Mouse (Mus musculus) MEL (cell line): ENCODE results near the gene Sh3rf1. TPM values are rescaled to one million over a fixed set of nuclear protein-coding genes. Genes with fewer than 3 reads are reported as not detected.

ENCODE experiments used
- DNase-seq: peaks from one replicate; pipeline ENCODE4 v3.0.0; 2011; ENCODE audit warnings: low read depth, low spot score
- H3K27ac ChIP-seq: 2 replicates; pipeline ENCODE4 v1.5.1; 2012; ENCODE audit warnings: low read depth, mild to moderate bottlenecking, control low read depth, low read length, moderate library complexity; ENCODE audit not compliant: control insufficient read depth
- H3K27me3 ChIP-seq, 2 experiments: fragments of 150-350 bp in 1 of 2; sonication (generic) in 1 of 2; 2 replicates each; pipeline ENCODE4 v1.6.1; 2012; ENCODE audit warnings: low read length in 2 of 2, mild to moderate bottlenecking in 2 of 2, improper control_type of control experiment in 1 of 2, moderate library complexity in 1 of 2; ENCODE audit not compliant: insufficient read depth in 2 of 2, control insufficient read depth in 1 of 2
- H3K36me3 ChIP-seq, 2 experiments: 2 replicates each; pipeline ENCODE4 v1.6.1; 2012 to 2014; ENCODE audit warnings: low read length in 2 of 2, improper control_type of control experiment in 1 of 2, inconsistent platforms in 1 of 2, mild to moderate bottlenecking in 1 of 2; ENCODE audit not compliant: insufficient read depth in 2 of 2, control insufficient read depth in 1 of 2
- H3K4me1 ChIP-seq, 2 experiments: fragments of 150-350 bp in 1 of 2; sonication (generic) in 1 of 2; 2 replicates each; pipeline ENCODE4 v1.6.1; 2012; ENCODE audit warnings: low read length in 2 of 2, improper control_type of control experiment in 1 of 2, mild to moderate bottlenecking in 1 of 2; ENCODE audit not compliant: insufficient read depth in 2 of 2, control insufficient read depth in 1 of 2
- H3K4me3 ChIP-seq, 2 experiments: fragments of 150-350 bp in 1 of 2; sonication (generic) in 1 of 2; 2 replicates each; pipeline ENCODE4 v1.5.1; 2012; ENCODE audit warnings: low read depth in 2 of 2, low read length in 2 of 2, mild to moderate bottlenecking in 2 of 2, moderate library complexity in 2 of 2, control low read depth in 1 of 2, improper control_type of control experiment in 1 of 2; ENCODE audit not compliant: control insufficient read depth in 1 of 2, insufficient read depth in 1 of 2
- H3K79me2 ChIP-seq: 2 replicates; pipeline ENCODE4 v1.6.1; 2012; ENCODE audit warnings: mild to moderate bottlenecking, low read length, moderate library complexity; ENCODE audit not compliant: control insufficient read depth, poor library complexity, insufficient read depth
- H3K9ac ChIP-seq: 2 replicates; pipeline ENCODE4 v1.6.1; 2012; ENCODE audit warnings: low read depth, mild to moderate bottlenecking, control low read depth, low read length, moderate library complexity; ENCODE audit not compliant: control insufficient read depth, poor library complexity, severe bottlenecking
- H3K9me3 ChIP-seq: fragments of 150-350 bp; sonication (generic); replicated peaks from 2 replicates; pipeline ENCODE4 v1.6.1; 2012; ENCODE audit warnings: mild to moderate bottlenecking, low read length, improper control_type of control experiment, moderate library complexity; ENCODE audit not compliant: insufficient read depth
- CHD2 ChIP-seq: IDR thresholded peaks from 2 replicates; pipeline ENCODE4 v1.6.1; 2011; ENCODE audit warnings: low read length, improper control_type of control experiment
- CTCF ChIP-seq, 3 experiments: IDR thresholded peaks in 2 of 3; conservative IDR thresholded peaks in 1 of 3; 2 replicates each; pipeline ENCODE4 v1.5.1; 2011 to 2012; ENCODE audit warnings: low read length in 3 of 3, low read depth in 2 of 3, mild to moderate bottlenecking in 2 of 3, improper control_type of control experiment in 1 of 3, inconsistent platforms in 1 of 3, mixed read lengths in 1 of 3, moderate library complexity in 1 of 3; ENCODE audit not compliant: control insufficient read depth in 1 of 3, insufficient read depth in 1 of 3, poor library complexity in 1 of 3, severe bottlenecking in 1 of 3
- EP300 ChIP-seq, 2 experiments: IDR thresholded peaks; 2 replicates each; pipeline ENCODE4 v1.6.1; 2011; ENCODE audit warnings: improper control_type of control experiment in 2 of 2, low read length in 2 of 2, low read depth in 1 of 2, mild to moderate bottlenecking in 1 of 2
- ETS1 ChIP-seq: IDR thresholded peaks from 2 replicates; pipeline ENCODE4 v1.6.1; 2012; ENCODE audit warnings: low read depth, mild to moderate bottlenecking, inconsistent platforms, low read length, improper control_type of control experiment, moderate library complexity
- GATA1 ChIP-seq: IDR thresholded peaks from 2 replicates; pipeline ENCODE4 v1.6.1; 2011; ENCODE audit warnings: low read depth, low read length, improper control_type of control experiment
- NELFE ChIP-seq: IDR thresholded peaks from 2 replicates; pipeline ENCODE4 v1.6.1; 2011; ENCODE audit warnings: low read depth, low read length, improper control_type of control experiment
- NRF1 ChIP-seq: IDR thresholded peaks from 2 replicates; pipeline ENCODE4 v1.6.1; 2014; ENCODE audit warnings: low read depth, mild to moderate bottlenecking, inconsistent platforms, low read length, improper control_type of control experiment, moderate library complexity; ENCODE audit not compliant: poor library complexity, insufficient read depth, severe bottlenecking
- POLR2AphosphoS5 ChIP-seq: IDR thresholded peaks from 2 replicates; pipeline ENCODE4 v1.6.1; 2012; ENCODE audit warnings: low read depth, borderline replicate concordance, mild to moderate bottlenecking, inconsistent platforms, low read length, moderate library complexity, mixed read lengths
- RAD21 ChIP-seq: IDR thresholded peaks from 2 replicates; pipeline ENCODE4 v1.6.1; 2011; ENCODE audit warnings: mild to moderate bottlenecking, low read depth, low read length, improper control_type of control experiment
- RCOR1 ChIP-seq: IDR thresholded peaks from 2 replicates; pipeline ENCODE4 v1.6.1; 2012; ENCODE audit warnings: low read depth, mild to moderate bottlenecking, inconsistent platforms, low read length, improper control_type of control experiment
- SIN3A ChIP-seq: IDR thresholded peaks from 2 replicates; pipeline ENCODE4 v1.6.1; 2012; ENCODE audit warnings: low read length, improper control_type of control experiment, inconsistent platforms
- SMC3 ChIP-seq: IDR thresholded peaks from 2 replicates; pipeline ENCODE4 v1.6.1; 2011; ENCODE audit warnings: low read depth, low read length, improper control_type of control experiment
- TBP ChIP-seq: IDR thresholded peaks from 2 replicates; pipeline ENCODE4 v1.8.0; 2011; ENCODE audit warnings: low read depth, low read length, improper control_type of control experiment
- UBTF ChIP-seq: IDR thresholded peaks from 2 replicates; pipeline ENCODE4 v1.6.1; 2012; ENCODE audit warnings: low read depth, mild to moderate bottlenecking, inconsistent platforms, low read length, improper control_type of control experiment, moderate library complexity, borderline replicate concordance; ENCODE audit not compliant: insufficient read depth
- USF1 ChIP-seq: IDR thresholded peaks from 2 replicates; pipeline ENCODE4 v1.6.1; 2014; ENCODE audit warnings: low read depth, mild to moderate bottlenecking, inconsistent platforms, low read length, improper control_type of control experiment, moderate library complexity
- USF2 ChIP-seq, 2 experiments: IDR thresholded peaks; 2 replicates each; pipeline ENCODE4 v1.6.1; 2011 to 2012; ENCODE audit warnings: improper control_type of control experiment in 2 of 2, low read length in 2 of 2, borderline replicate concordance in 1 of 2, inconsistent platforms in 1 of 2, low read depth in 1 of 2, mild to moderate bottlenecking in 1 of 2; ENCODE audit not compliant: insufficient read depth in 1 of 2
- ZMIZ1 ChIP-seq: IDR thresholded peaks from 2 replicates; pipeline ENCODE4 v1.6.1; 2012; ENCODE audit warnings: low read depth, mild to moderate bottlenecking, inconsistent platforms, low read length, improper control_type of control experiment, moderate library complexity
- polyA plus RNA-seq, 2 experiments: library from polyadenylated mRNA; stranded (reverse) in 1 of 2; unstranded in 1 of 2; fragments of >175 nt in 1 of 2; fragments of >200 nt in 1 of 2; gene quantifications; 2 replicates each; pipeline versions ENCODE4 v1.2.1 to v1.2.4; 2012; ENCODE audit warnings: low replicate concordance in 2 of 2, low read depth in 1 of 2; ENCODE audit not compliant: insufficient read length in 2 of 2, insufficient read depth in 1 of 2, missing spikeins in 1 of 2
- total RNA-seq: library from RNA; depleted of rRNA; stranded (reverse); fragments of 300-350 nt; gene quantifications from 2 replicates; pipeline ENCODE4 v1.2.3, GENCODE M21; 2012

The Sh3rf1 gene
- total and polyA plus RNA-seq, 3 experiments: 1.5 to 5.9 TPM; not detected in 1

DNA sequence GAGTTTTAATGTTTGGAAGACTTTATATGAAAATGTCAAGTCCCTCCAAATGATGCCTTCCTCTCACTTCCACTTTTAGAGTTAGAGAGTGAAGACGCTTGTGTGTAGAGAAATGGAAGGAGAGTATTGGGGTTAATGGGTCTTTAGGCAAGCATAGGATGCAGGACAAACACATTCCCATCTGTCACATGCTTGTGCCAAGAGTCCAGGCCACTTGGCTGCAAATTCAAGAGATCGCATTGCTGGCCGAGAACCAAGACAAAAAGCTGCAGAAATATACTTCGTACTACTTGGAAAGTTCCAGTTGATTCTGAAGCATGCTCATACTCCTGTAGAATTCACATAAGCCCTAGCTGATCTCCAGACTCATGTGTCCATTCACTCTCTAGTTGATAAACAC lies 41.7 kb upstream of the Sh3rf1 start:
- no peak for DNase-seq
- Histone ChIP-seq H3K27me3 (no peaks in the 10 kb centered on the region; a peak in 1 of 4 replicates), H3K4me3 (no peak overlapping the region), H3K9ac (no peak overlapping the region), H3K36me3 (no peaks in the 10 kb centered on the region), H3K27ac (no peak overlapping the region), H3K9me3 (no peaks in the 10 kb centered on the region), H3K79me2 (no peaks in the 10 kb centered on the region), H3K4me1 (peaks cover 0 to 2% of the 10 kb centered on the region in 2 experiments; a peak in 1 of 4 replicates)
- no peak for TF ChIP-seq NRF1
- TF ChIP-seq UBTF: no peak
- no peak for TF ChIP-seq NELFE
- TF ChIP-seq USF2 (IDR thresholded peaks at IDR 0.05; ENCODE audit: borderline replicate concordance in 1 of 2, insufficient read depth in 1 of 2, low read depth in 1 of 2, low read length in 2 of 2): no peak
- TF ChIP-seq TBP: no peak

DNA sequence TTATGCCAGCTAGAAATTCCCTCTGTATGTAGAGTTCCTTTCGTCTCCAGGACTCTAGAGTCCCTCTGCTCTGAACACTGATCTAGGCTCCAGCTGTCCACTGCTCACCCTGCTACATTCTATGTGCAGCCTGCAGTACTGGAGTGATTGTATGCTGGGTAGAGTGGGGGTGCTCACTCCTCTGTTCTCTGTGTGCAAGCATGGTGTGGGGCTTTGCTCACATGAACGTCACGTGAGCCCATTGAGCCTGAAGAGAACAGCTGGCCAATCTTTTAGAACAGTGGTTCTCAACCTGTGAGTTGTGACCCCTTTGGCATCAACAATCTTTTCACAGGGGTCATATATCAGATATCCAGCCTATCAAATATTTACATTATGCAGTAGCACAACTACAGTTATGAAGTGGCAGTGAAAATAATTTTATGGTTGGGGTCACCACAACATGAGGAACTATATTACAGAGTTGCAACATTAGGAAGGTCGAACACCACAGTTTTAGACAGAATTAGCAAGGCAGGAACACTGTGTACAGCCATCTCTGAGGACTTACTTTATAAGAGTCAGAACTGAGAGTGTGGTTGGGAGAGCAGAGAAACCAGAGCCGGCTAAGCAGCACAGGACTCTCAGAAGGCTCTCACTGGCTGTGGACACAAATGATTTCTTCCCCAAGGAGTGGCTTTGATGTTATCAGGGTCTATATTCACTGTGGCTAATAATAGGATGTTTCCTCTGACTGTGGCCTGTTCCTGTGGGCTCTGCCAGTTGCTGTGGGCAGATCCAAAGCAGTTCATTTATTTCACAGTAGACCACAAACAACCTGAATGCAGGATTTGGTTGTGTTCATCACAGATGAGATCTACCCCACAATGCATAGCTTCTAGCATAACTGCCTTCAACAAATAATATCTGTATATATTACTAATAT lies 38.1 kb upstream of the Sh3rf1 start:
- Histone ChIP-seq H3K27ac (no peak overlapping the region), H3K36me3 (no peaks in the 10 kb centered on the region), H3K27me3 (no peaks in the 10 kb centered on the region; a peak in 1 of 4 replicates), H3K4me3 (no peak overlapping the region), H3K9ac (no peak overlapping the region), H3K4me1 (no peaks in the 10 kb centered on the region), H3K9me3 (no peaks in the 10 kb centered on the region)
- DNase-seq: no peak
- TF ChIP-seq EP300 (IDR thresholded peaks at IDR 0.05; ENCODE audit: low read depth in 1 of 2, low read length in 2 of 2): no peak
- no peak for TF ChIP-seq CTCF (IDR thresholded peaks at IDR 0.05 in 2 of 3, conservative IDR thresholded peaks at IDR 0.05 in 1 of 3; ENCODE audit: control insufficient read depth in 1 of 3, insufficient read depth in 1 of 3, low read depth in 2 of 3, low read length in 3 of 3, poor library complexity in 1 of 3, severe bottlenecking in 1 of 3)
- TF ChIP-seq ETS1: no peak
- TF ChIP-seq RCOR1: no peak
- TF ChIP-seq CHD2: no peak
- no peak for TF ChIP-seq GATA1
- TF ChIP-seq, all 39 proteins: peak for 0
- H3K79me2 ChIP-seq: no peaks in the 10 kb centered on the region

DNA sequence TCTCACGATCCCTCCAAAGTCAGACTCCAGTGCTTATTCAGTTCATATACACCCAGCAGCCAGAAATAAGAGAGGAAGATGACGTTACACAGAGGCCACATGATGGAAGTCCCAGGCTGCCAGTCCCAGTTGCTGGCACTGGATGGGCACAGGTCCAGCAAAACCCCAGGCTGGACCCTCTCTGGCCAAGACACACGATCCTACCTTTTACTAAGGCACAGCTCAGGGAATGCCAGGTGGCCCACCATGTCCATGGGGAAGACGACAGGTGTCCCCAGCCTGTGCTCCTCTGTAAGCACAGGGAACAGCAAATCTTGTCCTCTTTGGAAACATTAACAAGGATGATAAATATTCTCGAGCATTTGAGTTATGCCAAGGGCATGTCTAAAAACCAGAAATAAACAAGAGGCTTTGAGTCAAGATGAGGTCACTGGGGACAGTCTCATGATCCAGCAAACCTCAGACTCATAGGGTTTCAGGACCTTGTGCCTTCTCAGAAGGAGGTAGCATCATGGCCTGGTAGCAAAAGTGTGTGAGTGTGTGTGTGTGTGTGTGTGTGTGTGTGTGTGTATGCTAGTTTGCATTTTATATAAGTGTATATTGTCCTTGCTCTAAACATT lies 29.3 kb upstream of the Sh3rf1 start:
- Histone ChIP-seq H3K27ac (no peak overlapping the region), H3K4me1 (no peaks in the 10 kb centered on the region), H3K9me3 (no peaks in the 10 kb centered on the region), H3K79me2 (no peaks in the 10 kb centered on the region), H3K36me3 (no peaks in the 10 kb centered on the region), H3K4me3 (no peak overlapping the region), H3K27me3 (no peaks in the 10 kb centered on the region), H3K9ac (no peak overlapping the region)
- DNase-seq: no peak
- TF ChIP-seq SIN3A (no peak), USF1 (no peak), EP300 (IDR thresholded peaks at IDR 0.05; ENCODE audit: low read depth in 1 of 2, low read length in 2 of 2) (no peak), GATA1 (no peak), SMC3 (no peak), ZMIZ1 (no peak), RAD21 (no peak), POLR2AphosphoS5 (no peak)
